Mouse (Mus musculus): ENCODE data around the gene Hoxc4. TPM values are rescaled to one million over a fixed set of nuclear protein-coding genes. Genes with fewer than 3 reads are reported as not detected.

Gene Hoxc4
- not detected in 2 replicates for polyA plus RNA-seq (2015; fragmentation: Nextera tagmentation; extraction: Ambion mirVana)

DNA sequence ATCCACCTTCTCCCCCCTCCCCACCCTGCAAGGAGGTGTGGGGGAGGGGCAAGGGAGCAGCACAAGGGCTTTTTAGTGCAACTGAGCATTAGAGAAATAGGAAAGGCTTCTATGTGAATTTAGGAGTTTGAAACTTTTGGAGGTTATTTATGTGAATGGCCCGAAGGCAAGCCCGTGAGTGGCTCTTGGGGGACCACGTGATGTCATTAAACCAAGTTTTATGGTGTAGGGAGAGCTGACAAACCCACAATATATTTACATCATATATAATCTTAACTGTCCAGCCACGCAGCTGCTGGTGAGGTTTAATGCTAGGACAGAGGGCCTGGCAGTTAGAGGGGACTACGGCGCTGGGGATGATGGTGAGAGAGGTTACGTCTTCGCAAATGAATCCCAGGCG is at the start of gene Hoxc4:
Hoxc4 (plus strand) TSS at position 299 of the 400 bp plus-strand sequence.
- WGBS = 4% methylated on average over 9 of the region's 9 CpGs
- no peaks in the 10 kb centered on the region for H3K9me3 ChIP-seq (replicated peaks)

DNA sequence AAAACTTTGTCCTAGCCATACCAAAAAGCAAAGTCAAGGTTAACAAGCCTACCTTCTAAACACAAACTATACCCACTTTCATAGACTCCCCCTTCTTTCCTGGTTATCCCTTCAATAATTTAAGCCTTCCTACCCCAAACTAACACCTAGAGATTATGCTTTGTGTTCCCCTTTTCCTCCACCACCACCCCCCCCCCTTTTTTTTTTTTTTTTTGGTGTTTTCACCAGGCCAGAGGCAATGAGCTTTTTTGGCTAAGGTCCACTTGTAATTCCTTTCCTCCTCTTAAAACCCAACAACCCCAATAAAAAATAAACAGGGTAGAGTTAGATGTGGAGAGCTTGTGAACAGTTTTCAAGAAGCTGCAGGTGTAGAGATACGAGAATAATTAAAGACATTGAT is 49.4 kb upstream of the Hoxc4 start:
- no peak for ATAC-seq
- Histone ChIP-seq H3K4me2 (no peak overlapping the region), H3K9ac (no peak overlapping the region), H3K4me3 (no peak overlapping the region), H3K4me1 (peaks cover 6% of the 10 kb centered on the region; the same call in 1 of the 2 replicates), H3K36me3 (ENCODE audit: poor library complexity, severe bottlenecking) (no peaks in the 10 kb centered on the region), H3K27me3 (peaks cover 99% of the 10 kb centered on the region), H3K9me3 (replicated peaks) (no peaks in the 10 kb centered on the region), H3K27ac (no peak overlapping the region)
- 30% methylated on average over 1 of the region's 1 CpGs for WGBS

More for the DNA sequence above, at the start of gene Hoxc4:
- H3K4me3 ChIP-seq = no peak within 1 kb of the TSS
- ATAC-seq = no peak
- H3K9ac ChIP-seq = no peak within 1 kb of the TSS
- H3K4me1 ChIP-seq = peaks cover 6% of the 10 kb centered on the region; the same call in 1 of the 2 replicates
- no peak within 1 kb of the TSS for H3K4me2 ChIP-seq
- H3K36me3 ChIP-seq (ENCODE audit: poor library complexity, severe bottlenecking) = no peaks in the 10 kb centered on the region
- H3K27me3 ChIP-seq = peaks cover 100% of the 10 kb centered on the region
- H3K27ac ChIP-seq = no peak within 1 kb of the TSS

DNA sequence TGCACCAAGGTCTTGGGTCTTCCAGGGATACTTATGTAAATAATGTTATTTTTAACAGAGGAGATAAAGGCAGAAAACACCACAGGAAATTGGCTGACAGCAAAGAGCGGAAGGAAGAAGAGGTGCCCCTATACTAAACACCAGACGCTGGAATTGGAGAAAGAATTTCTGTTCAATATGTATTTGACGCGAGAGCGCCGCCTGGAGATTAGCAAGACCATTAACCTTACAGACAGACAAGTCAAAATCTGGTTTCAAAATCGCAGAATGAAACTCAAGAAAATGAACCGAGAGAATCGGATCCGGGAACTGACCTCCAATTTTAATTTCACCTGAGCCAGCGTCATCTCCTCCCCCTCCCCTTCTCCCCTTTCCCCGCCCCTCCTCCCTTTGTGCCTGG is 48.0 kb upstream of the Hoxc4 start:
- no peak overlapping the region for H3K4me2 ChIP-seq
- no peak overlapping the region for H3K9ac ChIP-seq
- H3K36me3 ChIP-seq (ENCODE audit: poor library complexity, severe bottlenecking) = no peaks in the 10 kb centered on the region
- 2% methylated on average over 12 of the region's 12 CpGs for WGBS
- peaks cover 6% of the 10 kb centered on the region; the same call in 1 of the 2 replicates for H3K4me1 ChIP-seq
- H3K27me3 ChIP-seq = peaks cover 99% of the 10 kb centered on the region
- no peaks in the 10 kb centered on the region for H3K9me3 ChIP-seq (replicated peaks)
- H3K27ac ChIP-seq = no peak overlapping the region
- ATAC-seq = no peak
- H3K4me3 ChIP-seq = no peak overlapping the region

DNA sequence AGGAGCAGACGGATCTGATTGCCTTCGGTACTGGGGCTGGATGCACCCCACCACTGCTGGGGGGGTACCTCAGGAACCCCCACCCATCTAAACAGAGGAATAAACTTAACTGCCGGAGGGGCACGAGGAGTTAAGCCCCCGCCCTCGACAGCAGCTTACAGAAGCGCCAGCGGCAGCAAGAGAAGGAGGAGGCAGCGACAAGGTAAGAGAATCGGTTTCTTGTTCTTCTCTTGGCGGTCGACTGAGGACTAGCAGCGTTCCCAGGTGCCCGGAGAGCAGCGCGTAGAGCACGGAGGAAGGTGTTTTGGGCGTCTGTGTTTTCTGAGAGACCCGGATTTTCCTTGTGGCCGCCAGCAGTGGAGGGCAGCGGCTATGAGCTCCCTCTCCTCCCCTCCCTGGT is 46.5 kb upstream of the Hoxc4 start:
- Histone ChIP-seq H3K4me2 (no peak overlapping the region), H3K4me3 (no peak overlapping the region), H3K9ac (no peak overlapping the region), H3K9me3 (replicated peaks) (no peaks in the 10 kb centered on the region), H3K36me3 (ENCODE audit: poor library complexity, severe bottlenecking) (no peaks in the 10 kb centered on the region), H3K27me3 (peaks cover 99% of the 10 kb centered on the region), H3K27ac (no peak overlapping the region), H3K4me1 (no peaks in the 10 kb centered on the region)
- ATAC-seq = no peak
- 2% methylated on average over 21 of the region's 21 CpGs for WGBS

DNA sequence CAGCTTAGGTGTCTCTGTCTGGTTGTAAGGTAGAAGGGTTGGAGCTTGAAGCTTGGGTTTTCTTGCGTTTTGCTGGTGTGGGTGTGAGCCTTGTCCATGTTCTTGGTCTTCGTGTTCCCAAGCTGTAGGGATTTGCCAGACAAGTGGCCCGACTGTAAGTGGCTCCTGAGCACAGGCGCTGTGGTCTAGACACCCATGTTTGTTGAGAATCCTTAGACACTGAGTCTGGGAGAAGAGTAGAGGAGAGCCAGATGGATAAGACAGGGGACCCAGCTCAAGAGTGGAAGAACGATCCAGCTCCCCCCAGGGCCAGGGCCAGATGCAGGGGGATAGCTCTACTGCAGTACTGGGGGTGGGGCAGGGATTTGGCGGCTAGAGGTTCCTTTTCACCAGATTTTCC is 46.0 kb upstream of the Hoxc4 start:
- no peaks in the 10 kb centered on the region for H3K36me3 ChIP-seq (ENCODE audit: poor library complexity, severe bottlenecking)
- no peak overlapping the region for H3K9ac ChIP-seq
- peaks cover 99% of the 10 kb centered on the region for H3K27me3 ChIP-seq
- H3K4me1 ChIP-seq = no peaks in the 10 kb centered on the region
- 4% methylated on average over 6 of the region's 6 CpGs for WGBS
- no peaks in the 10 kb centered on the region for H3K9me3 ChIP-seq (replicated peaks)
- no peak overlapping the region for H3K4me3 ChIP-seq
- ATAC-seq = no peak
- H3K27ac ChIP-seq = no peak overlapping the region
- H3K4me2 ChIP-seq = no peak overlapping the region

DNA sequence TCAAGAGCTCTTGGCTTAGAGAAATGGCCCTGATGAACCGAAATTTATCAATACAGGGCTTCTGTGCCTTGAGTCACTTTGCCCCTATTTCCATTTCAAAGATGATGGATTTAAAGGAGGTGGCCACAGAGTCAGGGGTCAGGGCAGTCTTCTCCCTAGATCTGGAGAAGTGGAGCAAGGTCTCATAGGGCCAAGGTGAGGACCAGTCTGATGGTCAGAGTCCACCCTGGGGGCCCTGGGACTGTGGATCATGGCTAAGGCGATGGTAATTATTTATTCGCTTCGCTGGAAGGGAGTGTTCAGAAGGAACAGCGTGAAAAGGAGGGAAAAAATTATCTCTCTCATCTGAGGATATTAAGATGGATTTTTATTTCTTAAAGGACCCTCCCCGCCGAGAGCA is 43.7 kb upstream of the Hoxc4 start:
- Histone ChIP-seq H3K9ac (no peak overlapping the region), H3K27me3 (peaks cover 100% of the 10 kb centered on the region), H3K4me3 (no peak overlapping the region), H3K36me3 (ENCODE audit: poor library complexity, severe bottlenecking) (no peaks in the 10 kb centered on the region), H3K4me1 (no peaks in the 10 kb centered on the region), H3K9me3 (replicated peaks) (no peaks in the 10 kb centered on the region), H3K4me2 (no peak overlapping the region), H3K27ac (no peak overlapping the region)
- ATAC-seq = no peak
- 3% methylated on average over 7 of the region's 7 CpGs for WGBS

DNA sequence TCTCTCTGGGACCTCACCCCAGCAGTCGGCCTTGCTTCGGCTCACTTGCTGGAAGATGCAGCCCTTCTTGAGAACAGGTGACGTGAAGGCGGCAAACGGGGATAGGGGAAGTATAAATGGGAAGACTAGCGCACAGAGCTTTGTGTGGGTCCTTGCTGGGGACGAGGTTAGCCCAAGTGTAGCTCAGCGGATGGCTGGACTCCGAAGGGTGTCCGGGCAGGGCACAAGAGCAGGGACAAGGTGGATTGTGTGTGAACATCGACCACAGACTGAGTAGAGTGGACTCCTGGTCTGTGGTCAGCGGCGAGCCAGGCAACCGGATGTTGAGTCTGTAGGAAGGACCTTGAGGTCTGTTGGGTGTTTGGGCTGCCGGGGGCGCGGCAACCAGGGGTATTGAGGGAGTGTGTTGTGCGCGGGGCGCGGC is 43.0 kb upstream of the Hoxc4 start:
- H3K4me2 ChIP-seq = no peak overlapping the region
- no peak overlapping the region for H3K27ac ChIP-seq
- H3K36me3 ChIP-seq (ENCODE audit: poor library complexity, severe bottlenecking) = no peaks in the 10 kb centered on the region
- no peaks in the 10 kb centered on the region for H3K4me1 ChIP-seq
- ATAC-seq = no peak
- no peak overlapping the region for H3K9ac ChIP-seq
- no peaks in the 10 kb centered on the region for H3K9me3 ChIP-seq (replicated peaks)
- H3K4me3 ChIP-seq = no peak overlapping the region
- peaks cover 100% of the 10 kb centered on the region for H3K27me3 ChIP-seq
- WGBS = 1% methylated on average over 21 of the region's 21 CpGs

DNA sequence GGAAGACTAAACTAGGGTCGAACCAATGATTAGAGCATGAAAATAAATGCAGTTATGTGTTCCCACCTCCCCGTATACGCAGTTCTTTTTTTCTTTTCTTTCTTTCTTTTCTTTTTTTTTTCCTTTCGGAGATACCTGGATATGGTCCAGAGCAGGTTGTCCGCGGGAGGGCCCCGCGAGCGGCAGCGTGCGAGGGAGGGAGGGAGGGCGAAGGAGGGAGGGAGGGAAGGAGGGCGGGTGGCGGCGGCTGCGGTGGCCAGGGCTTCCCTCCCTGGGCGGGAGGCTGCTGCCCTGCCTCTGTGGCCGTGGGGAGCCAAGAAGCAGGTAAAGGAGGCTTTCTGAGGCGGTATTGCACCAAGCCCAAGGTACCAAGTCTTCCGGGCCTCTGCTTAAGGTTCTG is 42.6 kb upstream of the Hoxc4 start, which contains the start of gene Hoxc9:
Hoxc9 (plus strand) TSS at position 269 of the 400 bp plus-strand sequence.
- H3K9ac ChIP-seq = no peak within 1 kb of the TSS
- ATAC-seq = no peak
- H3K27me3 ChIP-seq = peaks cover 100% of the 10 kb centered on the region
- no peak within 1 kb of the TSS for H3K4me2 ChIP-seq
- no peaks in the 10 kb centered on the region for H3K36me3 ChIP-seq (ENCODE audit: poor library complexity, severe bottlenecking)
- peaks cover under 1% of the 10 kb centered on the region; the same call in 1 of the 2 replicates for H3K4me1 ChIP-seq
- H3K9me3 ChIP-seq (replicated peaks) = no peaks in the 10 kb centered on the region
- under 1% methylated on average over 18 of the region's 20 CpGs for WGBS
- H3K4me3 ChIP-seq = no peak within 1 kb of the TSS; the same call in 1 of the 2 replicates
- no peak within 1 kb of the TSS for H3K27ac ChIP-seq

DNA sequence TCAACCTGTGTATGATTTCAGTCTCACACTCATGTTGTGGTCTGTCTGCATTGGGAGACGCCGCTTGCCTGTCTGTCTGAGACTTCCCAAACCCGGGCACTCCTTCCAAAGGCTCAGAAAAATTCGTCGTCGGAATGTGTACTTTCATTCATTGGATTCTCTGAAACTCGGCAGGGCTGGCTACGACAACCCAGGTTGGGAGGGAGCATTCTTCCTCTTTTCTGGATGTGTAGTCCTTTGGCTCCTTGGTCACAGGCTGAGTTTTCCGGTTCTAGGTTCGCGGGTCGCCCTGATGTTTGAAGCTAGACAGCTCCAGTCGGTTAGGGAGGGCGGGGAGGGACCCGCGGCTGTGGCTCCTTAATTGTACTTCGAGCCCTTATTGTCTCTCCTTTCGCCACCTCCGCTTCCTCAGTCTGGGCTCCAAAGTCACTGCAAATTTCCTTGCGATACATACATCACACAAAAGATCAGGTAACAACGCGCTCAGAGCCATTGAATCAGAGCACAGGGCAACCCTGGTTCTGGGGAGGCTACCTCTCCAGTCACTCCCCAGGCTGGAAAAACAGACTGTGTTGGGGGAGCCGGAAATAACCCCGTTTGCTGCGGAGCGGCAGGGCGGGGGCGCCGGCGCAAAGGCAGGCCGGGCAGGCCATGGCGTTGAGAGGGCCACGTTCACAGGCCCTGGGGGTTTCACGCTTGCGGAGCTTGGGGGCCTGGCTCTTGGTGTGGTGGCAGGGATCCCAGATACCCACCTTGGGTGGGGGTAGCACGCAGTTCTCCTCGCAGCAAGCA is 41.9 kb upstream of the Hoxc4 start:
- Histone ChIP-seq H3K9me3 (replicated peaks) (no peaks in the 10 kb centered on the region), H3K27me3 (peaks cover 100% of the 10 kb centered on the region), H3K4me2 (no peak overlapping the region), H3K27ac (no peak overlapping the region), H3K36me3 (ENCODE audit: poor library complexity, severe bottlenecking) (no peaks in the 10 kb centered on the region), H3K9ac (no peak overlapping the region), H3K4me1 (peaks cover 7% of the 10 kb centered on the region), H3K4me3 (no peak overlapping the region; the same call in 1 of the 2 replicates)
- ATAC-seq = no peak
- 0% methylated on average over 36 of the region's 37 CpGs for WGBS

DNA sequence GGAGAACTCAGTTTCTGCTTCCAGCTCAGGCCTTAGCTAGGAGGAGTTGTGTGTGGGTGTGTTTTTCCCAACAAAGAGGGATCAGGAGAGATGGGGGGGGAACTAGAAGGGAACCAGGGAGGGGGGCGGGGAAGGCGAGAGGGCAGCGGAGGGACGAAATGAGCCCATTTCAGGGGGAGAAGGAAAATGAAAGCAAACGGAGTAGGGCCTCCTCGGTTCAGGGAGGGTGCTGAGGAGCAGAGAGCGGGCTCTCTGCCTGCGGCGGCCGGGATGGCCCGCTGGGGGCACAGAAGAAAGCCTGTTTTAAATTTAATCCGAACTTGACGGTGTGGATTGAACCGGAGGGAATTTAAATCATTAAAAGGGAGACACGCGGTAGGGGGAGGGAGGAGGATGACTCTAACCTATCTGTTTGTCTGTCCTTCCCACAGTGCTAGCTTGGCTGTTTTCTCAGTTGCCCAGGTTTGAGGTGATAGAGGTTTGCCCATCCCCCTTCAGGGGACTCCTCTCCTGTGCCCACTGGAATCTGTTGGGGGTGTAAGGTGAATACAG is 41.2 kb upstream of the Hoxc4 start:
- no peak for ATAC-seq
- Histone ChIP-seq H3K4me1 (peaks cover 8% of the 10 kb centered on the region), H3K9me3 (replicated peaks) (no peaks in the 10 kb centered on the region), H3K4me3 (no peak overlapping the region; the same call in 1 of the 2 replicates), H3K9ac (no peak overlapping the region), H3K27ac (no peak overlapping the region), H3K36me3 (ENCODE audit: poor library complexity, severe bottlenecking) (no peaks in the 10 kb centered on the region), H3K27me3 (peaks cover 100% of the 10 kb centered on the region), H3K4me2 (no peak overlapping the region)
- 1% methylated on average over 15 of the region's 16 CpGs for WGBS

DNA sequence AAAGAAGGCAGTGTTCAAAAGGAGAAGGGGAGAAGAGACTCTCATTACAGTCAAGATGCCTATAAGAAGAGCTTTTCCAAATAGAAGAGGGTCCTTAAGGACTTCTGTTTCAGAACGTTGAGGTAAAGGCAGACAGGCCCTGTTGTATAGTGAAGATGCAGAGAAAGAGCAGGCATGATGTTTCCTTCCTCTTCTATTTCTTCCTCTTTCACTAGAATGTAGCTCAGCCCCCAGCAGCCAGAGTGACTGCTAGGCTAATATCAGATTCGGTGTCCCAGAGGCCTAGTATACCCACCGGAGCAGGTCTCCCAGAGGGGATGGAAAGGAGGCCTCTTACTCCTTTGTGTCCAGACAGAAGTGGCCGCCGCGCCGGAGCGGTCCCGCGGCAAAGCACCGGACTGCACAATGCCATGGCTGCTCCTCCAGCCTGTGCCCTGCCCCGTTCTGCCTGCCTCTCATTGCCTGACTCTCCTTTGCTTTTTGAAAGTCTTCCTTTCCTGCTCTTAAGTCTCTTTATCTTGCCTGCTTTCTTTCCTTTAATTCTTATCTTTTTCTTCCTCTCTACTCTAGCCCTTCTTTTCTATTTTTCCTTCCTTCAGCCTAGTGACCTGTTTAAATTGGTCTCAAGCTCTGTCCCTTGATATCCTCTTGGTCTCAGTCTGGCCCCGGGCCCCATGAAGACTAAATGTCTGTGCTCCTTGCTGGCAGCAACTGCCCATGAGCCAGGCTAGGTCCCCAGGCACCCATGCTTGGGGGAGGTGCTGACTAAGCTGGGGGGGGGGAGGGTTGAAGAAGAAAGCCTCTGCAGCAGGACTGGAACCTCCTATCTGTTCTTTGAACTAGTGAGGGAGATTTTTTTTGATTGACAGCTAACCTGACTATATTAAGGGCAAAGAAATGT is 39.9 kb upstream of the Hoxc4 start:
- Histone ChIP-seq H3K4me1 (peaks cover 8% of the 10 kb centered on the region), H3K9ac (no peak overlapping the region), H3K4me3 (no peak overlapping the region), H3K9me3 (replicated peaks) (no peaks in the 10 kb centered on the region), H3K27ac (no peak overlapping the region), H3K36me3 (ENCODE audit: poor library complexity, severe bottlenecking) (no peaks in the 10 kb centered on the region), H3K4me2 (no peak overlapping the region), H3K27me3 (peaks cover 100% of the 10 kb centered on the region)
- WGBS = under 1% methylated on average over 13 of the region's 13 CpGs
- no peak for ATAC-seq

DNA sequence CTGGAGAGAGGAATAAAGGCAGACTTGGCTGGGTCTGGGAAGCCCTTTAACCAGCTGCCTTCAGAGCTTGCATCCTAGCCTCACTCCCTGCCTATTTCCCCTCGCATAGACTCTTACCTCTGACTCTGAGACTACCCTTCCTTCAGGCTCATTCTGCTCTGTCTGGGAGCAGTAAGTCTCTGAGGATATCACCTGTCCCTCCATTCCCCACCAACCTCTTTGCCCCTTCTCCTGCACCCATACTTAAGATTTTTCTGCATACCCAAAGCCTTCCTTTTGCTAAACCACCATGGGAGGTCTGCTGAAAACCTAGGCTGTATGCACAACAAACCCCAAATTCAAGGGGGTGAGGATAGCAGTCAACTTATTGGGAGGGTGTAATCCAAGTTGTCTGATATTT is 38.8 kb upstream of the Hoxc4 start:
- 0% methylated on average over 1 of the region's 1 CpGs for whole genome bisulfite sequencing
- Histone ChIP-seq H3K27me3 (peaks cover 100% of the 10 kb centered on the region), H3K27ac (no peak overlapping the region), H3K9me3 (replicated peaks) (no peaks in the 10 kb centered on the region), H3K36me3 (ENCODE audit: poor library complexity, severe bottlenecking) (no peaks in the 10 kb centered on the region), H3K4me2 (no peak overlapping the region), H3K4me1 (peaks cover 8% of the 10 kb centered on the region), H3K4me3 (no peak overlapping the region), H3K9ac (no peak overlapping the region)
- no peak for ATAC-seq

Measured in forebrain, embryonic 13.5 days (tissue).